Mouse (Mus musculus) brain, adult 2 months (tissue): ENCODE data around the gene Adamtsl4.
"Not testable (repeated sequence)": the region's sequence is repeated elsewhere in the genome, so short reads cannot be mapped to it uniquely, and the experiment has no call there.

Source experiments
- DNase-seq: peaks from one replicate; pipeline ENCODE4 v3.0.0; 2011; ENCODE audit warnings: low read depth, low spot score

Adamtsl4 gene

DNA sequence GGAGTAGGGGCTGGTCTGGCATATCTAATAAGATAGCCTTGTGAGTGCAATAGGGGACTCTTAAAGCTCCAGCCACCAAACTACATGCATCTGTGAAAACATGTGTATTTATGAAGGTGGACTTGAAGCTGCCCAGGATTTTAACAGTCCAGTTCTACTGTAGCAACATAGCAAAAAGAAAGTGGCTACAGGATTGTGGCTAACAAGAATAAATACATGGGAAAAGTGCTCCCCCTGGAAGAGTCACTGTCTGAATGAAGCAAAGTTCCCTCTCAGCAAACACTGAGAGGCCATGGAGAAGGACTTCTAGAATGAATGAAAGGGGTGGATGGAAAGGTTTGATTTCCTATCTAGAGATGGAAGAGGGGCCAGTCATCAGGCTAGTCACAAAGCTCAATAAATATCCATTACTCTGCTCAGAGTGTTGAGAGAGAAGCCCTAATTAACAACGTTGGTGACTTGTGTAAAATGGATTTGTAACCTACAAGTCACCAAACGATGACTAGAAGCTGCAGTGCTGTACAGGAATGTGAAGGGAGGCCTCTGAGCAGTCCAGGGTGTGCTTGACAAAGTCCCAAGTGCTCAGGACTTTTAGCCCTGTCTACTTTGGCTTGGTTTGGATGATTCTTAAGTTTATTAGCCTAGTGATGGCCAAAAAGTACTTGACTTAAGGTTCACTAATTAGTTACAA is 26.8 kb downstream of the Adamtsl4 start:
- DNase-seq, result no peak

DNA sequence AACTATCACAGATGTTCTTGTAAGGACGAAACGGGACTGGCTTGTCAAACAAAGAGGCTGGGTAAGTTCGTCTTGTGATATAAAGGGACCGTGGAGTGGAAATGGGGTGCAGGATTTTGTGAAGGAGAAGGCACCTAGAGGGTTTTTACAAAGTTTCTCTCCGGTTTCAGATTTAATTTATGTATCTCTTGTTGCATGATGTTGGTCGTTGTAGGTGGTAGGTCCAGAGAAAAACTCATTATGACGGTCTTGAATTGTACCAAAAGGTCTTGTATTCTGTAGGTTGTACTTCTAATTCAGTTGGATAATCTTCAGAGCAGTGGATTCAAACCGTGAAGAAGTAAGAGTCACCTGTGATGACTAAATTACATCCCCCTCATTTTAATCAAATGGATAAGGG is 27.8 kb downstream of the Adamtsl4 start:
- DNase-seq, result no peak

DNA sequence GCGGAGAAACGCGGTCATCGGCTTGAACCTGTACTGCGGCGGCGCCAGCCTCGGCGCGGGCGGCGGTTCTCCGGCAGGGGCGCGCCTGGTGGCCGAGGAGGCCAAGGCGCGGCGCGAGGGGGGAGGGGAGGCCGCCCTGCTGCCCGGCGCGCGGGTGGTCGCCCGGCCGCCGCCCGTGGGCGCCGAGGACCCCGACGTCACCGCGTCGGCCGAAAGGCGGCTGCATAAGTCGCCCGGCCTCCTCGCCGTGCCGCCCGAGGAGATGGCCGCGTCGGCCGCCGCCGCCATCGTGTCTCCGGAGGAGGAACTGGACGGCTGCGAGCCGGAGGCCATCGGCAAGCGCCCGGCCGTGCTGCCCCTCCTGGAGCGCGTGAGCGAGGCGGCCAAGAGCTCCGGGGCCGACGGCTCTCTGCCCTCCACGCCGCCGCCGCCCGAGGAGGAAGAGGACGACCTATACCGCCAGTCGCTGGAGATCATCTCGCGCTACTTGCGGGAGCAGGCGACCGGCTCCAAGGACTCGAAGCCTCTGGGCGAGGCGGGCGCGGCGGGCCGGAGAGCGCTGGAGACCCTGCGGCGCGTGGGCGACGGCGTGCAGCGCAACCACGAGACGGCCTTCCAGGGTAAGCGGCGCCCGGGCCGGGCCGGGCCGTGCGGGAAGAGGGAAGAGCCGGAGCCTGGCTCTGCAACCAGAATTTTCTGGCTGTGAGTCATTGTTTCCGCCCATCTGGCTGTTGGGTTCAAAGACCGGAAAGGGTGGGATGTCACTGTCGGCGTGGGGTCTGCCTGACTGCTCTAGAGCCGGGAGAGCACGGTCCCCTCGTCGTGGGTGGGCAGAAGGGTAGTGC is 28.6 kb downstream of the Adamtsl4 start:
- DNase-seq, result peak; percentile 83

DNA sequence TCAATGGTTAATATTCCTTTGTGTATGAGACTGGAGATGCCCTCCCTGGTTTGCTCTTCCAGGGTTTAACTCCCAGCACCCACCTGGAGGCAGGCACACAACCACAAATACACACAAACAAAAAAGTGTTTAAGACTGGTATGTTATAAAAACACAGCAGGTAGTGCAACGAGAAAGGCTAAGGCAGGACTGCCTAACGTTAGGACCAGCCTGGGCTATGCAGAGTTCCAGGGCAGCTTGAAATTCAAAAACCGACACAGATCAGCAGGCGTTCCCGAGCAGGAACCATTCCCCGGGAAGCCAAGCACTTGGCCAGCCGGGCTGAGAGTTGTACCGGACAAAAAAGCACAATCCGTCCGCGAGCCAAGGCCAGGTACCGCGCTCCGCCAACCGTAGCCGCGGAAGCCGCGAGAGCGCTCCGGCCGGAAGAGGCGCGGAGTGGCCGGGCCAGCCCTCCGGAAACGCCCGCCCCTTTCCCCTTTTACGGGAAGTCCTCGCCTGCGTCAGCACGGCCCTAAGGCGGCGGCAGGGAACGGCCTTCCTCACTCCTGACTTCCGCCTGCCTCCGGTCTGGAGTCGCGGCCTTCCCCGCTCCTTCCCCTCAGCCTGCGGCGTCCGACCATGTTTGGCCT is 29.4 kb downstream of the Adamtsl4 start, which contains the start of gene Mcl1:
Gene Mcl1, plus strand, starts transcription at position 553 of the 632 bp plus-strand sequence.
- peak; percentile 98 for DNase-seq

DNA sequence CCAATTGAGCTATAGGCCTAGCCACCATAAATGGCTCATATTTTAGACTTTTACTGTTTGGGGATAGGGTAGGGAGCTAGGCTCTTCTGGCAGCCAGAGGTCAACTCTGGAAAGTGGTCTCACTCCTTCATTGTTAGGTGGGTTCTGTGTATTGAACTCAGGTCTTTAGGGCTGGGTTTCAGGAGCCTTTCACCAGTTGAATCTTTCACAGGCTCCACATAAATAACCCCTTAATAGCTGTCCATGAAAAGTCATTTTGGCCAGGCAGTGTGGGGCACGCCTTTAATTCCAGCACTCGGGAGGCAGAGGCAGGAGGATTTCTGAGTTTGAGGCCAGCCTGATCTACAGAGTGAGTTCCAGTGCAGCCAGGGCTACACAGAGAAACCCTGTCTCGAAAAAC is 30.0 kb downstream of the Adamtsl4 start:
- no peak for DNase-seq

DNA sequence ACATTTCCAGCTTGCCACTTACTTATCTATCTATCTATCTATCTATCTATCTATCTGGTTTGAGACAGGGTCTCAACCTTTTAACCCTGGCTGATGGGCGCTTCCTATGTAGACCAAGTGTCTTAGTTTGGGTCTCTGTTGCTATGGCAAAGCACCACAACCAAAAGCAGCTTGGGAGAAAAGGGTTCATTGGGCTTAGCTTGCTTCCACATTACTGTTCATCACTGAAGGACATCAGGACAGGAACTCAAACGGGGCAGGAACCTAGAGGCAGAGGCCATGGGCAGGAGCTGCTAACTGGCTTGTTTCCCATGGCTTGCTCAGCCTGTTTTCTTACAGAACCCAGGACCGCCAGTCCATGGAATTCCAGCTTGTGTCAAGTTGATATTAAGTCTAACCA is 30.6 kb downstream of the Adamtsl4 start:
- DNase-seq, result no peak

DNA sequence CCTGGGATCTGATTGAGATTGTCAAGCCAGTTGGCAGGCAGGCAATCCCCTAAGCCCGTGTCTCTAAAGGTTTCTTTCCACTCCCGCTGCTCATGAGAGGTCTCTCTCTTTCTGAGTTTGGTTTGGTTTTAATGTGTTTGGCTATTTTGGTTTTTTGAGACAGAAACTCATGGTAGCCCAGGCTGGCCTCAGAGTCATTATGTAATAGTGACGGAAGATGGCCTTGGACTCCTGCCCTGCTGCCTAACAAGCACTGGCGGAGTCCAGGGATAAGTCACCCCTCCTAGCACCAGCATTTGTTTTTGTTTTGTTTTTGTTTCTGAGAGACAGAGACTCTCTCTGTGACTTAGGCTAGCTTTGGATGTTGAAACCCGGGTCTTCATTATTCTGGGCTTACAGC is 32.3 kb downstream of the Adamtsl4 start:
- DNase-seq, result no peak

DNA sequence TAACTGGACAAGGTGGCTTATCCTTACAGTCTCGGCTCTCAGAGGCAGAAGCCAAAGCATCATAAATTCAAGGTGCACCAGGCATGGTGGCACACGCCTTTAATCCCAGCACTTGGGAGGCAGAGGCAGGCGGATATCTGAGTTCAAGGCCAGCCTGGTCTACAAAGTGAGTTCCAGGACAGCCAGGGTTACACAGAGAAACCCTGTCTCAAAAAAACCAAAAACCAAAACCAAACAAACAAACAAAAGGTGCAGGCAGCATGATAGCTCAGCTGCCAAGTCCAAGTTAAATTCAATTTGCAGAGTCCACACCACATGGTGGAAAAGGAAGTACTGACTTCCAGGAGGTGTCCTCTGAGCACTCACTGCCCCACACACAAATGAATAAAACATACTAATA is 33.3 kb downstream of the Adamtsl4 start:
- DNase-seq, result not testable (repeated sequence)

DNA sequence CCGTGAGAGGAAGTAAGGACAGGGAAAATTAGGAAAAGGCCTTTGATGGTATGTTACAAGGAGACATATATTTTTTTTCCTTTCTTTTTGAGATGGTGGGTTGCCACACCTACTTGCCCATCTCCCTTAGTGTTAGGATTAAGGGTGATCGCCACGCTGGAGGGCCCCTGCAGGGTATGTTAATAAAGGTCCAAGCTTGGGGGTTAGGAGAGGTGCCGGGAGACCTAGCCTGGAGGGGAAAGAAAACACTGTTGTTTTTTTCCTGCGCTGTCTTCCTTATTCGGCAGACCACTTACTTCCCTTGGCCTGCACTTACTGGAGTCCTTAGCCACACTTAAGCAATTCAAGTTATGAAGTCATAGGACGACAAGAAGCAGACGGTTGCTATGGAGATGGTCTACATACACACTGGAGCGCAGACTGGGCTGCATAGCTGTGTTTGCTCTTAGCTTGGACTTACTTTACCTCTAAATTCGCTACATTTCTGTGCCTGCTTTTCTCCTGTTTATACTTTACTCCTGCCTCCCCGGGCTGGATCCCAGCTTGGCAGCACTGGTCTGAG is 34.2 kb downstream of the Adamtsl4 start:
- DNase-seq, result peak; percentile 55

DNA sequence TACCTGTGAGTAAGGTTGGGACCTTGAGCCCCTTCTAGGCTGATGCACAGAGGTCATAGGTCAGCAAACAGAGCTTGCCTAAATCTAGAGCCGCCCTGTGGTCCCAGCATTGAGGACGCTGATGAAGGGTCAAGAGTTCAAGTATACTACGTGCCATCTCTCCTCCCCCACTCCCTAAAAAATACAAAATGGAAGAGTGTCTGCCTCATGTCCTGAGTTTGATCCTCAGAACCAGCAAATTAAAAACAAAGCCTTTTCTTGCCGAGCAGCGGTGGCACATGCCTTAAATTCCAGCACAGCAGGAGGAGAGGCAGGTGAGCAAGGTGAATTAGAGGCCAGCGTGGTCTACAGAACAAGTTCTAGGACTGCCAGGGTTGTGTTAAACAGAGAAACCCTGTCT is 34.8 kb downstream of the Adamtsl4 start:
- no peak for DNase-seq

DNA sequence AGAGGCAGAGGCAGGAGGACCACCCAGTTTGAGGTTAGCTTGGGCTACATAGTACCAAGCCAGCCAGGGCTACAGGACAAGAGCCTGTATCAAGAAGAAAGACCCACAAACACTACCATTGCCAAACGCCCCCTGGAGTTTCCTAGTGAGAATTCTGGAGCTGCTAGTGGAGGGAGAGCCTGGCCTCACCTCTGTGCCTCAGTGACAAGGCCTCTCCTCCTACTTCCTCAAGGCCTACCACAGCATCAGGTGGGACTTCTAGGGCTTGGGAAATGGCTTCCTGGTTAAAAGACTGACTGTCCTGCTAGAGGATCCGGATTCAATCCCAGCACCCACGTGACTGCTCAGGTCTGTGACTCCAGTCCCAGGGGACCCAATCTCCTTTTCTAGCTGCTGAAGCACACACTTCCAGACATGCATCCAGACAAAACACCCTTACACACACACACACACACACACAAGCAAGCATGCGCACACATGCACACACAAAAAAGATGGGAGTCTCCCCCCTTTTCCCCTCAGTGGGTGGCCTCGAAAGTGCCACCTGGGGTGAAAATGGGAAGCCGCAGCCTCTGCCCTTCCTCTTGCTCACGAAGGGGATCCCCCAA is 35.4 kb downstream of the Adamtsl4 start:
- no peak for DNase-seq

DNA sequence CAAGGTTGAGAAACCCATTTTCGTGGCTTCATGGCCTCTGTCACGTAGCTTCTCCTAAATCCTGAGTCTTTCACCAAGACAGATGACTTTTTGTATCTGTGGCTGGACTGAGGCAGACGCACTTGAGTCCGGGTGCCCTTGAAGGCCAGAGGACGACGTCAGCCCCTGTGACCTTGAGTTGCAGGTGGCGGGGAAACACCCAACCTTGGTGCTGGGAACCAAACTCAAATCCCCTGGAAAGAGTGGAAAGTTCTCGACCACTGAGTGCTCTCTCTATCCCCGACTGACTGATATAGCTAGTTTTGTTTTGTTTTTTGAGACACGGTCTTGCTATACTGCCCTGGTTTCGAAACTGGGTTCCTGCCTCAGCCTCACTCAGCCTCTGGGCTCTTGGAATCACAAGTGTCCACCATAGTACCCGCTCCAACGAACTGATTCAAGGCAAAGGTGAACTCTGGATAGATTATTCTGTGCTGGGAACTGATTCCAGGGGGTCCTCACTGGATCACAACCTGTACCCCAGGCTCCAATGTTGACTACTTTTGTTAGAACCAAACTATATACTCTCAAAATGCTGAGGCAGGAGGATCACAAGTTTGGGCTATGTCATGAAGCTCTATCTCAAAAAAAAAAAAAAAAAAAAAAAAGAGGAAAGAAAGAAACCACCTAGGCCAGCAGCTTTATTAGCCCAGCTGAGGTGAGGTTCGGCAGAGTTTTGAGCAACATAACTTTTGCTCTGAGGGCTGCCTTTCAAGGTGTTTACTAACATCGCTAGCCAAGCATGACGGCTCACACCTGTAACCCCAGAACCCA is 36.1 kb downstream of the Adamtsl4 start:
- no peak for DNase-seq

DNA sequence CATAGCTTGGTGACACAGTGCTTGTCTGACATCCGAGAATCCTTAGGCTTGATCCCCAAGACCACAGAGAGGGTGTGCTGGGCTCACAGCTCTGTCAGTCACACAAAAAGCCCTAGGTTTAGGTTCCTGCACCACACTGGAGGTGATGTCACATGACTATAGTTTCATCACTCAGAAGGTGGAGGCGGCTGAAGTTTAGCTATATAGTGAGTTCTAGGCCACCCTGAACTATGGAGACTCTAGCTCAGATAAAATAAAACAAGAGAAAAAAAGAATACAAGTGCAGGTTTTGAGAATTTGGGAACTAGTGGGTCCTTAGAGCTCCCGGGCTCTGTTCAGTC is 36.7 kb downstream of the Adamtsl4 start:
- DNase-seq, result no peak

DNA sequence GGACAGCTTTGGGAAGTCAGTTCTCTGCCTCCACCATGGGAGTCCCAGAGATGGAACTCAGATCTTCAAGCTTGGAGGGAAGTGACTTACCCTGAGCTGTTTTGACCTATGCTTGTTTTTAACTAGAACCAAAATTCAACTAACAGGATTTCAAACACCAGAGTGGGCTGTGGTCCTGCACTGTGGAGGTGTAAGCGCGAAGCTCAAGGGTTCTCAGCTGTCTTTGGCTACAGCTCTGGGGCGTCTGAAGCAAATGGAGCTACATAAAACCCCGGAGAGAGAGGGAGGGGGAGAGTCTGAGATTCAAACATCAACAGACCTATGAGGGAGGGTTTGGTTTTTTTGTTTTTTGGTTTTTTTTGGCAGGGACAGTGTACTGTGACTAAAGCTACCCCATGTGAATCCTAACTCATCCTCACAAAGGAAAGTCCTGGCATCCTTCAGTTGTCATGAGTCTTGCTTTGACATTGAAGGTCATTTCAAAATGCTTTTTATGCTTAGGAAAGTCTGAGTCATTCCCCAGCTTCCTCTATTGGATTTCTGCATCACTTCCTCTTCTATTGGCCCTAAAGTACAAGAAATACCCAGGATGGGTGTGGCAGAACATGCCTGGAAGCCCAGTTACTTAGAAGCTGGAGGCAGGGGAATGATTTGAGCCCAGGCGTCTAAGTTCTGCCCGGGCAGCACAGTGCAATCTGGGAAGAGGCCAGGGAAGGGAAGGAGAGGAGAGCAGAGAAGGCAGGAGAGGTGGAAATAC is 37.3 kb downstream of the Adamtsl4 start:
- DNase-seq, result no peak

DNA sequence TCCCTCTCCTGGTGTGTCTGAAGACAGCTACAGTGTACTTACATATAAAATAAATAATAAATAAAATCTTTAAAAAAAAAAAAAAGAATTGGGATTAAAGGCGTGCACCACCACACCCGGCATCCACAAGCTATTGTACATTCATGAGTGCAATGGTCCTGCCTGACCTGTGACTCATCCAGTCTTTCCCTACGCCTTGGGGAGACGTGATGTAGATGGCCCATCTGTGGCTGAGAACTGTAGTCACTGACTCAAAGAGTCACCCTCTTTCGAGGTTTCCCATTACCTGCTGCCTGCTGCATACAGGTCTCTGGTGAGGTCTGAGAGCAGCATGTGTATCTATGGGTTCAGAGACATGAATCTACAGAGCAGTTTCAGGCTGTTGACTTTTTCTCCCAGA is 39.7 kb downstream of the Adamtsl4 start:
- DNase-seq, result no peak

DNA sequence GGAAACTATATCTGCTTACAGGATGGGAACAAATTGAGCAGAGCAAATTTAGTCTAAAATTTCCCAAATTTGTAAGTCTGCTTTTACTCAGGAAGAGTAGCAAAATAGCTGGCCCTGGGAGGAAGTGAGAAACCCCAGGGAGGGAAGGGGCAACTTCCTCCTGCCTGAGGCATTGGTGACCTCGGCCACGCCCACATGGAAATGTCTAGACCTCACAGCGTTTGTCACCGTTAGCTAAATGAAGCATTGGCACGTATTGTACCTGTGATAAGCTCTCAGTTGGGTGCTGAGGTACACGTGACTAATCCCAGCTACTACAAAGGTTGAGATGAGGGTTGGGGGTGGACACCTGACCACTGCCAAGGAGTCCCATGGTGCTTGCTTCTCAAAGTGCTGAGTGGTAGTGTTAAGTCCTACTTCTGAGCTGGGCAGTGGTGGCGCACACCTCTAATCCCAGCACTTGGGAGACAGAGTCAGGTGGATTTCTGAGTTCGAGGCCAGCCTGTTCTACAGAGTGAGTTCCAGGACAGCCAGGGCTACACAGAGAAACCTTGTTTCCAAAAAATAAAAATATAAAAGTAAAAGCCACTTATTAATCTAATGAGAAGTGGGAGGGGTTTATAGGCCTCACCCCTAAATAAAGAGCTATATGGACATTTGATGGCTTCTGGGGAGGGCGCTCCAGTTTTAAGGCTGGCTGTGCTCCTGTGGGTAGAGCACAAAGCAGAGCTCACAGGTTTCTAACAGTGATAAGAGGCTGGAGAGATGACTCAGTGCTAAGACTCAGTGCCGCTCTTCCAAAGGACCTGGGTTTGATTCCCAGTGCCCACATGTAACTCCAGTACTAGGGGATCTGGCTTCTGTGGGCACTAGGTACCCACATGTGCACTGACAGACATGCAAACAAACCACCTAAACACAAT is 42.1 kb downstream of the Adamtsl4 start:
- DNase-seq, result peak; percentile 26

DNA sequence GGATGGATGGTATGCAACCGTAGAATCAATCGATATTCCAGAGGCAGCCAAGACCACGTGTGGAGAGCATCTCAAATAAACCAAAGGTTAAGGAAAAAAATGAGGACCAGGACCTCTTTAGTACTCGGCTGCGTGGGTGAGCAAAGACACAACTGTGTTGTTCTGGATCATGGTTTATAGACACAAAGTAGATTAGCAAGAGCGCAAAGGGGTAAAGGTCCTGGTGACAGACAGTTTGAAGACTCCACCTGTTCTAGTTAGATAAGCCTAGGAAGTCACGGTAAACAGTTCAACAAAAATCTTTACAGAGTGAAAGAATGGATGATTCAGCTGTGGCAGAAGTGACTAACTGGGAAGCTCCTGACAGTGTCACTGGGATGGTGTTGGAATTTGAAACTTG is 44.6 kb downstream of the Adamtsl4 start:
- DNase-seq, result no peak

DNA sequence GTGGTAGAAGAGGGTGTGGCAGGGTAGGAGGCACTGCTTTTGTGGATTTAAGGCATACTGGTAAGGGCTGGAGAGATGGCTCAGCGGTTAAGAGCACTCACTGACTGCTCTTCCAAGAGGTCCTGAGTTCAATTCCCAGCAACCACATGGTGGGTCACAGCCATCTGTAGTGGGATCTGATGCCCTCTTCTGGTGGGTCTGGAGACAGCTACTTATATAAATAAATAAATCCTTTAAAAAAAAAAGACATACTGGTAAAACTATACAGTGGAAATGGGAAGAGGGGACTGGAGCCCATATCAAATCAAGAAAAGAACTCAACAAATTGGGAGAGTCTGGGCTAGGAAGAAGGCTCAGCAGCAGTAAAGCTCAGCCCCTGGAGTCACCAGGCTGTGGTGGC is 48.0 kb downstream of the Adamtsl4 start:
- no peak for DNase-seq

DNA sequence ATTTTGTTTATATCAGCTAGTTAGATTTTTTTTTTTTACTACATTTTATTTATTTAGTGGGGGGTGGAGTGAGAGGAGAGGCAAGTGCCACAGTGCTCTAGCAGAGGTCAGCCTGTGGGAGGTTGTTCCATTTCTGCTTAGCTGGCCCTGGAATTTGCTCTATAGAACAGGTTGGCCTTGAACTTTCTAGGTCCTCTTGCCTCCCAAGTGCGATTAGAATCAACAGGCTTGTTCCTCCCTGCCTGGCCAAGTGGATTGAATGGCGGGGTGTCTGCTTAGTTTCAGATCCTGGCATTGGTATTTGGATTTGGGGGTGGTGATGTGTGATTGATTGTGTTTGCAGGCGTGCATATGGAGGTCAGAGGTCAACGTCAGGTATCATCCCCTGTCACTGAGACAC is 51.6 kb downstream of the Adamtsl4 start:
- no peak for DNase-seq
